Mouse (Mus musculus) bone marrow, adult 2 months (tissue): Measurements from ENCODE around the gene Ndufb8.

Source experiments
- CTCF ChIP-seq: fragments of 200-500 bp; IDR thresholded peaks from 2 replicates; pipeline ENCODE4 v1.5.1; 2011; ENCODE audit warnings: low read length, control low read depth; ENCODE audit not compliant: control insufficient read depth, insufficient read depth
- POLR2A ChIP-seq: fragments of 200-500 bp; IDR thresholded peaks from 2 replicates; pipeline ENCODE4 v1.6.1; 2011; ENCODE audit warnings: low read depth, mild to moderate bottlenecking, control low read depth, low read length, borderline replicate concordance; ENCODE audit not compliant: control insufficient read depth

GRCm38 (mm10) chr19:44554861-44555590, at the start of gene Ndufb8:
- TF ChIP-seq CTCF (peak; percentile 25; the same call in 1 of the 2 replicates), POLR2A (peak; percentile 91; the same call in 1 of the 2 replicates)
